Mouse (Mus musculus) liver, adult (tissue): Measurements from ENCODE around the gene Ezh2.
A peak's percentile ranks its signal among the peaks of the same experiment; 100 is the strongest.

Experiments used
- GATA4 ChIP-seq: IDR thresholded peaks from 2 replicates; pipeline ENCODE4 v1.6.1; 2014; ENCODE audit warnings: mild to moderate bottlenecking, low read length; ENCODE audit not compliant: insufficient replicate concordance

Ezh2 gene

DNA sequence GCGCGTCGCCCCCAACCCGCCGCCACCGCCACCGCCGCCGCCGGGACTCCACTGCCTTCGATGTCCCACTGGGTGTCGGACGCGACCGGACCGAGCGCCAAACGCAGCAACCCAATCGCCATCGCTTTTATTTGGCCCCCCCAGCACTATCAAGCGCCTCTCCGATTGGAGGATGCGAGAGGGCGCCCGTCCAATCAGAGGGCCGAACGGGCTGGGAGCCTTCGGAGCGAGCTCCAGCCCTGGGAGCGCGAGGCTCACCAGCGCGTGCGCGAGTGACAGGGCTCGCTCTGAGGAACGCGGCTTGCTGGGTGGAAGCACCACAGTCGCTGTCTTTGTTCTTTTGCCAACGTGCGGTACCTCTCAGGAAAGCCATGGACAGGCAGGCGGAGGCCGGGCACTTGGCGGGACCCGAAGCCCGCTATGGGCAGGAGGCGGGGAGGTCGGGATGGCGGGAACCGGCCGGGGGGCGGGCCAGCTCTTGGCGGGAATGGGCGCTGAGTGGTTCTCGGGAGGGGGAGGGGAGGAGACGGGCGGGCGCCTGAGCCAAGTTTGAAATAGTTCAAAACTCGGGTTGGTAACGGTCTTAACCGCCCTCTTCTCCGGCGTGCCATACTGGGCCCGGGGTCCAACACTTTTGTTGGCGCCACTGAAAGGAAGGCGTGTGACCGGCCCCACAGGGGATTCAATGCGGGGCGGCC, at the start of gene Ezh2:
Ezh2 (minus strand) TSS at position 416 of the 698 bp plus-strand sequence.
- peak; percentile 30; the same call in 1 of the 2 replicates for TF ChIP-seq GATA4

DNA sequence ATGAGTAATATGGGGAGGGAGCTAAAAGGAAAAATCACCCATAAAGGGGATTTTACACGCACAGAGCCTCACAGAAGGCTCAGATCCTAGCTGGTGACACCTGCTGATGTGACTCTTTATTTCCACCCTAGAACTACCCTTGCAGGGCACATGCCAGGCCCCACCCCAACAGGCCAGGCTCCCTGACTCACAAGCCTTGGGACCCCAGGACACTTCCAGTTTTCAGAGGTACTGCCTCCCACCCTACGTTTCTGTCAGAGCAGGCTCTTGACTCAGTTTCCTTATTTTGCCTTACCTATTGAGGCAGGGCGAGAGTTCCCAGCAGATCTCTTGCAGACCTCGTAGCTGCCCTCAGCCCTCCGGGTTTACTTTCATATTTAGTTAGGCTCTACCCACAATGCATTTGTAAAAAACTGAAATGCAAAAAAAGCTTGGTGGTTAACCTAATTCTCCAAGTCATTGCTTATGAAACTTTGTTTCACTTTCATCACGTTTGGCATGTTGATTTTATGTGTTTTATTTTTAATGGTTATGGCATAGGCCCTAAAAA, 41.5 kb upstream of the Ezh2 start:
- no peak for TF ChIP-seq GATA4

GRCm38 (mm10) chr6:47635995-47636526, 40.9 kb upstream of the Ezh2 start:
- TF ChIP-seq GATA4, result no peak

- no peak for TF ChIP-seq GATA4
These were observed 40.3 kb upstream of the Ezh2 start for GRCm38 (mm10) chr6:47635207-47635994.

- no peak for TF ChIP-seq GATA4
These were observed 38.3 kb upstream of the Ezh2 start for GRCm38 (mm10) chr6:47633467-47633866.

DNA sequence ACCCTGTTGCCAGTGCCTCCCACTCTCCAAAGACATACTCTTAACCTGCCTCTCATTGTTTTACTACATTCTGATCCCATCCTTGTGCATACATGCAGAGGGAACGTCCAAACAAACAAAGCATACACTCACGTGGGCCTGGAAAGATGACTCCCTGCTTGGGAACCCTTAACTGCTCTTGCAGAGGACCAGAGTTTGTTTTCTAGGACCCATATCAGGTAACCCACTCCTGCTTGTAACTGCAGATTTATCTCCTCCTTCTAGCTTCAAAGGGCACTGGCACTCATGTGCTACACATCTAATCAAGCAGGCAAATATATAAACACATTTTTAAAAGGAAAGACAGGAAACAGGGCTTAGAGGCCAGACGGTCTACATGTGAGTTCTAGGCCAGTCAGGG, 32.8 kb upstream of the Ezh2 start:
- TF ChIP-seq GATA4, result no peak

DNA sequence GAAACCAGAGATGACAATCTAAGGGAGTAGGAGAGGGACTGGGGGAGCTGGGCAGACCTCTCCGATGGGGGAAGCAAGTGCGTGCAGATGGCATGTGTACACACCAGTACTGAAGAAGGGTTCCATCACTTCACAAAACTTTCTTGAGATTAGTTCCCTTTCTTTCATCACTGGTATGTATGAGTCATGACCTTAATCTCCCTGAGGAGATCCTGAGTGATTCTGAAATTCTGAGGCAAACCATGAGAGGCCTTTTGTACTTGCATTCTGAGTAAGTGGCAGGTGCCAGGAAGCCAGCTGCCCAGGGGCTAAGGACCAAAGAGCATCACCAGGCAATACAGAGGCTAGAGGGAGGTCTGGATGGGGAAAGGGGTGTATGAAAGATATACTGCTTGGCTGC, 25.9 kb upstream of the Ezh2 start:
- TF ChIP-seq GATA4, result no peak

DNA sequence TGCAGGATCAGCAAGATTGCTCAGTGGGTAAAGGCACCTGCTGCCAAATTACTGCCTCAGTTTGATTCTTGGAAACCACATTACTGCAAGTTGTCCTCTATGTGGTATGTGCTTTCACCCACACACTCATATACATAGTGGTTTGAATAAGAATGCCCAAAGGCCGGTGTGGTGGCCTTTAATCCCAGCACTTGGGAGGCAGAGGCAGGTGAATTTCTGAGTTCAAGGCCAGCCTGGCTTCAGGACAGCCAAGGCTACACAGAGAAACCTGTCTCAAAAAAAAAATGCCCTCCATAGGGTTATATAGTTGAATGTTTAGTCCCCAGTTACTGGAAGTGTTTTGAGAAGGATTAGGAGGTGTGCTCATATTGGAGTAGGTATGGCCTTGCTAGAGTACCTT, 6.8 kb upstream of the Ezh2 start:
- no peak for TF ChIP-seq GATA4

GRCm38 (mm10) chr6:47595696-47596095, 555 bp upstream of the Ezh2 start:
- TF ChIP-seq GATA4, result no peak

- no peak for TF ChIP-seq GATA4
These were observed 853 bp downstream of the Ezh2 start for GRCm38 (mm10) chr6:47594141-47594835.

DNA sequence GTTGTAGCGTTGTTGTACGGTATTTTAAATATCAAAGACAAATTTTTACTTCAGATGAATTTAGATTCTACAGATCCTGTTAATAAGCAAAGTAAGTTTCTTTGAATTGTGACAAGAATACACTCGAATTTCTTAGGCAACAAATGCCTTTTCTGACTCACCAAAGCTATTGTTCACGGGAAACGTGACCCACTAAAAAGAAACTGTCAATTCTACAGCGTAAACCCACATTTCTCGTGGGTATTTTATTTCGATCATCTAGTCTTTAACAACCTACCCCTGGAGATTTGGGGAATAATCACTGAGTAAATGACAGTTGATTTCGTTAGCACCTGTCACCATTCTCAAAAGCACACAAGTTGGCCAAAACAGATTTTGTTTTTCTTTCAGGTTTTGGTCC, 1.6 kb downstream of the Ezh2 start:
- no peak for TF ChIP-seq GATA4

GRCm38 (mm10) chr6:47572887-47573286, 22.3 kb downstream of the Ezh2 start:
- no peak for TF ChIP-seq GATA4

- TF ChIP-seq GATA4, result no peak
These were observed 29.7 kb downstream of the Ezh2 start for GRCm38 (mm10) chr6:47565326-47566035.

DNA sequence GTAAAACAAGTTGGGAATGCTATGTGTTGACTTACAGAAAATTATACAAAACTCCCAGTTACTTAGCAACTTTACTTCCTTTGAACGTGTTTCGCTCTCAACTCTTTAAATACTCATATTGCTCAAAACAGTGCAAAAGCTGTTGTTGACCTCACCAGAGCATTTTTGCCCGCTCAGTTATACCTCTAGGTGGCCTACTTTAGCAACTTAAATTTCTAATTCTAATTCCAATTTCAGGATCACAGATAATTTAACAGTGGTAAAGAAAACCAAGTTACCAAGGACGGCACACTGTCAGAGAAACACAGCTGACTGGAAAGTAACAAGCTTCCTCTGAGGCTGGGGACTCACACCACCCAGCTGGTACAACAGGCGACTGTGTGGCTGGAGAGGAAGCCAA, 33.7 kb downstream of the Ezh2 start:
- TF ChIP-seq GATA4, result no peak

DNA sequence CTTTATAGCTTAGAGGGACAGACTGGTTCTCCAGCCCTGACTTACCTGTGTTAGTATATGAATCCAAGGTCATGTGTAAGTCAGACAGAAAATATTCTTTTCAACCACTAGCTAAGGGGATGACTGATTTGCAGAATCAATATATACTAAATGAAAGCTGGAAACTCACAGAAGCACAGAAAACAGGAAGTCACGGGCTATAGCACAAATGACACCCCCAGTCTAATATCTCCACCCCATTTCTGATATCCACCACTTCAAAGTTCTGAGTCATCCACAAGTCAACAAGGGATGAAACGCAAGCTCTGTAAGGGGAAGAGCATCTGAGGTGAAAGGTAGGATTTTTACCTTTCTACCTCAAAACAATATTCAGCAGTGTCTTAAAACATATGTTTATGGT, 34.3 kb downstream of the Ezh2 start:
- no peak for TF ChIP-seq GATA4
